Mouse (Mus musculus) olfactory bulb, adult 2 months (tissue): ENCODE data around the gene Zmat3.

Source experiments
- CTCF ChIP-seq: fragments of 200-500 bp; IDR thresholded peaks from 2 replicates; pipeline ENCODE4 v1.5.1; 2012; ENCODE audit warnings: low read depth, mild to moderate bottlenecking, low read length, moderate library complexity; ENCODE audit not compliant: insufficient read depth
- POLR2A ChIP-seq: fragments of 200-500 bp; IDR thresholded peaks from 2 replicates; pipeline ENCODE4 v1.6.1; 2012; ENCODE audit warnings: mild to moderate bottlenecking, low read depth, low read length, moderate library complexity; ENCODE audit not compliant: insufficient read depth

GRCm38 (mm10) chr3:32304171-32304570 is 61.6 kb downstream of the Zmat3 start:
- TF ChIP-seq CTCF (no peak), POLR2A (no peak)
